Comparison of ENCODE assay signal across 28 mouse cellular contexts in the genomic region with DNA sequence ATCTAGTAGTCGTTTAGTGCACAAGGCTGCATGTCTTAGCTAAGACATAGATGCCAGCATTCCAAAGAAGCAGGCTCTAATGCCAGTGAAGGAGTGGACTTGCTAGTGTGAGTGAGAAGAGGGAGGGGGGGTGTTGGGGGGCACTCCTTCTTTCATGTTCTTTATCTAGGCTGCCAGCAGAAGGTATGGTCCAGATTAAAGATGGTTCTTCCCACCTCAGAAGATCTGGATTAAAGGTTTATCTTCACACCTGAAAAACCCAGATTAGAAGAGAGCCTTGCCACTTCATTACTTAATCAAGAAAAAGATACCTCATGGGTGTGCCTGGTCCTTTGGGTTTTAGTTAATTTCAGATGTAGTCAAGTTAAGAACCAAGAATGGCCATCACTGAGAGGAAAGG.
"Had no signal": no experiment of that assay in that cellular context is flagged by ENCODE, and none has a peak within 500 bp of the region (broad histone marks: within the 10 kb centered on the region; RNA-seq: fewer than 3 reads in every experiment).

No protein-coding gene starts in this region.

- H3K27me3 ChIP-seq: embryonic facial prominence, embryonic 12.5 days; embryonic facial prominence, embryonic 13.5 days; embryonic facial prominence, embryonic 15.5 days; forebrain, embryonic 12.5 days; forebrain, embryonic 13.5 days; forebrain, embryonic 15.5 days had no signal

- H3K4me2 ChIP-seq: embryonic facial prominence, embryonic 12.5 days; embryonic facial prominence, embryonic 13.5 days; embryonic facial prominence, embryonic 15.5 days; forebrain, embryonic 12.5 days; forebrain, embryonic 13.5 days; forebrain, embryonic 15.5 days had no signal

- H3K9me3 ChIP-seq: embryonic facial prominence, embryonic 10.5 days; embryonic facial prominence, embryonic 12.5 days; embryonic facial prominence, embryonic 13.5 days; embryonic facial prominence, embryonic 15.5 days; forebrain, embryonic 10.5 days; forebrain, embryonic 12.5 days; forebrain, embryonic 13.5 days; forebrain, embryonic 15.5 days had no signal

- H3K4me1 ChIP-seq: embryonic facial prominence, embryonic 10.5 days; embryonic facial prominence, embryonic 12.5 days; embryonic facial prominence, embryonic 13.5 days; embryonic facial prominence, embryonic 15.5 days; forebrain, embryonic 10.5 days; forebrain, embryonic 12.5 days; forebrain, embryonic 13.5 days; forebrain, embryonic 15.5 days had no signal

- H3K4me3 ChIP-seq: embryonic facial prominence, embryonic 10.5 days; embryonic facial prominence, embryonic 12.5 days; embryonic facial prominence, embryonic 13.5 days; embryonic facial prominence, embryonic 15.5 days; erythroblast, embryonic 14.5 days; forebrain, embryonic 10.5 days; forebrain, embryonic 12.5 days; forebrain, embryonic 13.5 days; forebrain, embryonic 15.5 days; gastrocnemius, adult 2 months; heart, adult 2 months had no signal

- H3K27ac ChIP-seq: embryonic facial prominence, embryonic 10.5 days; embryonic facial prominence, embryonic 12.5 days; embryonic facial prominence, embryonic 13.5 days; embryonic facial prominence, embryonic 15.5 days; forebrain, embryonic 10.5 days; forebrain, embryonic 12.5 days; forebrain, embryonic 13.5 days; forebrain, embryonic 15.5 days; gastrocnemius, adult 2 months; heart, adult 2 months had no signal

- H3K9ac ChIP-seq: embryonic facial prominence, embryonic 12.5 days; embryonic facial prominence, embryonic 13.5 days; embryonic facial prominence, embryonic 15.5 days; forebrain, embryonic 12.5 days; forebrain, embryonic 13.5 days; forebrain, embryonic 15.5 days; forebrain, postnatal 0 days had no signal

- H3K36me3 ChIP-seq: forebrain, embryonic 15.5 days had no signal

- ATAC-seq: forebrain, embryonic 13.5 days; forebrain, embryonic 14.5 days; forebrain, embryonic 15.5 days; forebrain, embryonic 16.5 days; forebrain, postnatal 0 days had no signal

- DNase-seq: cerebellum, adult 8-10 months; cerebellum, adult 9-10 months; cerebellum, adult 9-11 months; cerebellum, postnatal 10 days; cerebellum, postnatal 14 days; cerebellum, postnatal 25 days; cerebellum, postnatal 36 days; embryo, embryonic 11 days; forebrain, postnatal 0 days; gastrocnemius, adult 2 months; gastrocnemius, postnatal 10 days; gastrocnemius, postnatal 14 days; gastrocnemius, postnatal 25 days; gastrocnemius, postnatal 36 days; heart, adult 11 months; heart, adult 18-20 months; heart, adult 2 months had no signal
